Mouse (Mus musculus): ENCODE results near the gene Asprv1. TPM values are rescaled to one million over a fixed set of nuclear protein-coding genes. Genes with fewer than 3 reads are reported as not detected.
A peak's percentile ranks its signal among the peaks of the same experiment; 100 is the strongest.

The Asprv1 gene
- polyA plus RNA-seq, 1 experiment from 2014 or later: 104 TPM

DNA sequence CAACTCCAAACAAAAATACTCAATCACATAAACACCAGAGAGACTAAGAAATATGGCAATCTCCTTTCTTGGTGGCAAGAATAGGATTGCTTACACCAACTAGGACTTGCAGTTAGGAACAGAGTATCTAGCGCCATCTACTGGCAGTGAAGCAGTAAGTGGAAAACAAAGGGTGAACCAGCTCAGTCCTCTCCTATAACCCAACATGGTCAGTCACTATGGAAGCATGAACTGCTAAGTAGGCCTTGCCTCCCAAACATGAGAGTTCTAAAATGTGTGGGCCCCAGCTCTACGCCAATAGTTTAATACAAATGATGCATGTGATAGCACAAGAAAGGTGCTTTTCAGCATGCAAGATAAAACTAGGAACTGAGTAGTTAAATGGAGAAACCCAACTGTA lies 42.9 kb downstream of the Asprv1 start:
- 17% methylated on average over 2 of the region's 2 CpGs for WGBS
- no peak for ATAC-seq (ENCODE audit: insufficient read depth, low FRiP score, low read depth)

DNA sequence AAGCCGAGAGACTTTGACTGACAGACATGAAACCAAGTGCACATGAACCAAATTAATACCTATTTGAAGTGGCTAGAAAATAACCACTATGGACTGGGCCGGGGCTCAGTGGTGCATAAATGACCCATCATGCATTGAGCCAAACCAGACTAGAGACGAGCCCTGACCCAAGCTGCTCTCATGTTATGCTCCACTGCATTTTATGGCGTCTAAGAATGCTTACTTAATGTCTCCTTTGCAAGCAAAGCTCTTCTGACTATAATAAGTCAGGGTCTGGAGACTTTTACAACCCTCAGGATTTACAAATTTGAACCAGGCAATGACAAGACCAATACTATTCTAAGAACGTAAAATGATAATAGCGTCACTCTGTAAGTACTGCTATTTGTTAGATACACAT lies 50.4 kb downstream of the Asprv1 start:
- 90% methylated on average over 6 of the region's 6 CpGs for WGBS
- no peak overlapping the region for H3K9ac ChIP-seq
- H3K27ac ChIP-seq: no peak overlapping the region
- peaks cover 54% of the 10 kb centered on the region for H3K36me3 ChIP-seq
- H3K4me2 ChIP-seq: no peak overlapping the region
- H3K9me3 ChIP-seq: no peaks in the 10 kb centered on the region
- no peak for ATAC-seq (ENCODE audit: insufficient read depth, low FRiP score, low read depth)
- H3K27me3 ChIP-seq (replicated peaks): no peaks in the 10 kb centered on the region
- H3K4me3 ChIP-seq (replicated peaks): no peak overlapping the region
- H3K4me1 ChIP-seq: no peaks in the 10 kb centered on the region

More for the DNA sequence above, 42.9 kb downstream of the Asprv1 start:
- Histone ChIP-seq H3K27me3 (replicated peaks) (no peaks in the 10 kb centered on the region), H3K9me3 (no peaks in the 10 kb centered on the region), H3K36me3 (peaks cover 20% of the 10 kb centered on the region), H3K4me3 (replicated peaks) (no peak overlapping the region), H3K4me2 (no peak overlapping the region), H3K4me1 (peaks cover 15% of the 10 kb centered on the region; the same call in 1 of the 2 replicates), H3K9ac (no peak overlapping the region), H3K27ac (0 out of 2 replicates have a peak overlapping the region, but pooled peaks have one; percentile 40)

Other genes with a start within 250 kb of the Asprv1 start
- 93.0 and 97.9 TPM in 2 replicates for gene Pcyox1, start 231.0 kb upstream of the Asprv1 start, polyA plus RNA-seq (2015; fragmentation: Nextera tagmentation; extraction: Ambion mirVana)
- gene Tia1, start 223.9 kb upstream of the Asprv1 start, polyA plus RNA-seq (2015; fragmentation: Nextera tagmentation; extraction: Ambion mirVana): 158 and 167 TPM in 2 replicates
- not detected in 2 replicates for gene Gm44790, start 201.5 kb upstream of the Asprv1 start, polyA plus RNA-seq (2015; fragmentation: Nextera tagmentation; extraction: Ambion mirVana)
- 20.9 and 24.9 TPM in 2 replicates for gene C87436, start 189.8 kb upstream of the Asprv1 start, polyA plus RNA-seq (2015; fragmentation: Nextera tagmentation; extraction: Ambion mirVana)
- gene Pcbp1, start 101.8 kb upstream of the Asprv1 start, polyA plus RNA-seq (2015; fragmentation: Nextera tagmentation; extraction: Ambion mirVana): 518 and 529 TPM in 2 replicates
- gene Mxd1, start 41.0 kb downstream of the Asprv1 start, polyA plus RNA-seq (2015; fragmentation: Nextera tagmentation; extraction: Ambion mirVana): 15.1 and 18.6 TPM in 2 replicates
- 108 and 115 TPM in 2 replicates for gene Snrnp27, start 56.4 kb downstream of the Asprv1 start, polyA plus RNA-seq (2015; fragmentation: Nextera tagmentation; extraction: Ambion mirVana)
- gene Gmcl1, start 105.2 kb downstream of the Asprv1 start, polyA plus RNA-seq (2015; fragmentation: Nextera tagmentation; extraction: Ambion mirVana): 31.4 and 33.1 TPM in 2 replicates
- gene Anxa4, start 165.4 kb downstream of the Asprv1 start, polyA plus RNA-seq (2015; fragmentation: Nextera tagmentation; extraction: Ambion mirVana): 137 and 160 TPM in 2 replicates
- 13.8 and 17.8 TPM in 2 replicates for gene Aak1, start 221.4 kb downstream of the Asprv1 start, polyA plus RNA-seq (2015; fragmentation: Nextera tagmentation; extraction: Ambion mirVana)

Data from stomach, embryonic 15.5 days (tissue).